Mouse (Mus musculus): ENCODE measurements at regions not wholly inside any gene's neighbourhood (a gene's known extent, or its start where the extent isn't known, plus 50 kb on each side); places are given as distances from the start of the nearest gene placed in this dataset.
A peak's percentile ranks its signal among the peaks of the same experiment; 100 is the strongest.

DNA sequence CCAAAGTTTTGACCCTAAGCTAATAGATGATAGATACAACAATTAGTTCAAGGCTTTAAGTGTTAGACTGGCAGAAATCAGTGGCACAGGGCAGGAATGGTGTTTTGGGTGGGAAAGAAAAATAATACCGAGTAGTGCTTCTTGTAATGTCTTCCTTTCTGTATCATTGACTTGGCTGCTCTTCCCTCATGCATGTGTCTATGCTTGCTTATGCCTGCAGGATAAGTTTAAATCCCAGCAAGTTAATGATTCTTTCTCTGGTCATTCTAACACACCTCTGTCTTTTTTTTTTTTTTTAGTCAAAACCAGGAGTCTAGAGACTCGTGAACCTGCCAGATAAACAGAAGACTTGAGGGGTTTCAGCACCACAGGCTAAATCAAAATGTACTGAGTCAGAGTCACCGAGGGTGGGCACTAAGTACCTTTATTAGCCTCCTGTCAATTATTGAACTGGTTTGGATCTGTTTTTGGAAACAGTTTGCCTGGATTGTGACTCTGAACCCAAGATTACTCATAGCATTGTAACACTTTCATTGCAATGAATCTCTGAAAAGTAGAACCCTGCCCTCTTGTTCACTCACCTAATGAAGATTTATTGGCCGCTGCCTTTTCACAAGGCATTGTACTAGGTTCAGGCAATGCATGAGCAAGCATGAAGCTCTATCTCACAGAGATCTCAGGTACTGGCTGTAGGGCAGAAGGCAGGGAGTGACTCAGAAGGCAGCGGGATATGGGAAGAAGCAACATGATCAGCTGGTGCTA is 374.8 kb upstream of the A1bg start:
- no peak for DNase-seq (ENCODE audit: low read depth, low spot score)

- DNase-seq (ENCODE audit: low read depth, low spot score): no peak
These were observed 371.8 kb upstream of the A1bg start for GRCm38 (mm10) chr15:61294616-61295015.

DNA sequence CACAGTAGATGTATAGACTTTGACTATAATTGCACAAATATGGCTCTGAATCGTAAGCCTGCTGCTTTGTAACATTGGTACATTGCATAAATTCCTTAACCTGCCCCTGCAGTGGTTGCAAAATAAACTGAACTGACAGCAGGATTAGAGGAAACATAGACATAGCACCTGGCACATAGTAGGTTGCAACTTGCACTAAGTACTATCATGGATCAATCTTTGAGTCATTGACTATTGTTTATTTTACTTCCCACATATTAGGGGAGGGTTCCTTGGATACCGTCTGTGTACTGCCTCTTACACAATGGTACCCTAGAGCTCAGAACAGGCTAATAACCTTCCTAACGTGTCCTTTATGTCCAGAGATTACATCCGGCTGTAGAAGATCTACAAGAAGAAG is 371.3 kb upstream of the A1bg start:
- no peak for DNase-seq (ENCODE audit: low read depth, low spot score)

DNA sequence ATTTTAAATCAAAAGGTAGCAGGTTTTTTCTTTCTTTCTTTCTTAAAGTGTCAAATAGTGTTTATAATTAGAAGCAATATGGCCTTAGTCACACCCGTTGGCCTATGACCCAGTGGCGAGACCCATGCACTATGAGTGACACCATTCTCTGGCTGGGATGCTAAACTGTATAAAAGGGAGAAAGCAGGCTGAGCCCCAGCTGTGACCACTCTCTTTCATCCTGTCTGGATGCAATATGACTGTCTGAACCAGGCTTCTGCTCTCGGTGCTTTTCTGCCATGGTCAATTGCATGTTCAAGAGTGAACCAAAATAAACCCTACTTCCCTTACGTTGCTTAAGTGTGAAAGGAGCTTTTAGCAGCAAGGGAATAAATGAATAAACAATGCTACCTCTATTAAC is 346.0 kb upstream of the A1bg start:
- DNase-seq (ENCODE audit: low read depth, low spot score): no peak

- no peak for DNase-seq (ENCODE audit: low read depth, low spot score)
These were observed 336.2 kb upstream of the A1bg start for GRCm38 (mm10) chr15:61259047-61259446.

- no peak for DNase-seq (ENCODE audit: low read depth, low spot score)
These were observed 321.7 kb upstream of the A1bg start for GRCm38 (mm10) chr15:61244511-61244910.

- no peak for DNase-seq (ENCODE audit: low read depth, low spot score)
These were observed 319.4 kb upstream of the A1bg start for GRCm38 (mm10) chr15:61242161-61242681.

GRCm38 (mm10) chr15:61241741-61242140 is 318.9 kb upstream of the A1bg start:
- DNase-seq (ENCODE audit: low read depth, low spot score): no peak

DNA sequence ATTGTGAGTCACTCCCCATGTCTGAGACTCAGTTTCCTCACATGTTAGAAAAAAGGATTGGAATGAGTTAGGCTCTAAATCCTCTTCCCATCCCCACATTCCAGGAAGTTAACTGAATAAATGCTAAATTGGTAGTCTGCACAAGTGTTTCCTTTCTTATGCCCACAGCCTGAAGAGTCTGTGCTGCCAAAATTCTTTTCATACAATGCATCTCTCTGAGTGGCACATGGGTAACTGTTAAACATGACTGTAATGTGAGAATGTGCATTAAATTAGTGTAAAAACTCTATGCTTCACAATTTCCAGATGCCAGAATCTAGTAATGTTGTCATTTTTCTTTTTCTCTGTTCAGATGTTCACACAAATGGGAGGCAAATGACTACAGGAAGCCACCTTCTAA is 317.5 kb upstream of the A1bg start:
- no peak for DNase-seq (ENCODE audit: low read depth, low spot score)

GRCm38 (mm10) chr15:61239414-61239813 is 316.6 kb upstream of the A1bg start:
- no peak for DNase-seq (ENCODE audit: low read depth, low spot score)

DNA sequence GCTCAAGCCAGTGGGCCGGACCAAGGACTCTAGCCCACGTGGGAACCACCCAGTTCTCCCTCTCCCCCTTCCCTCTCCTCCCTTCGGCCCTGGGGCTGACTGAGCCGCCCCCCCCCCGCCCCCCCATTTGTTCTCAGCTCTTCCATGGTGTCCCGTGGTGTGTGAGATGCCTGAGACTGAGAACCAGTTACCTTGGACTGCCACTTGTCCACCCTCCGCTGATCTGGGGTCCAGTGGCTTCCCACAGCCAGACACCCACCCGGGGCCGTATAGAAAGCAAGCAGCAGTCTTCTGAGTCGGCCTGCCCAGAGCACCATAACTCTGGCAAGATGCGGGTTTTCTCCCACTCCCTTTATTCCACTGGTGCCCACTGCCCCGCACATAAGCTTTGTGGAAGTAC is 316.2 kb upstream of the A1bg start:
- no peak for DNase-seq (ENCODE audit: low read depth, low spot score)

DNA sequence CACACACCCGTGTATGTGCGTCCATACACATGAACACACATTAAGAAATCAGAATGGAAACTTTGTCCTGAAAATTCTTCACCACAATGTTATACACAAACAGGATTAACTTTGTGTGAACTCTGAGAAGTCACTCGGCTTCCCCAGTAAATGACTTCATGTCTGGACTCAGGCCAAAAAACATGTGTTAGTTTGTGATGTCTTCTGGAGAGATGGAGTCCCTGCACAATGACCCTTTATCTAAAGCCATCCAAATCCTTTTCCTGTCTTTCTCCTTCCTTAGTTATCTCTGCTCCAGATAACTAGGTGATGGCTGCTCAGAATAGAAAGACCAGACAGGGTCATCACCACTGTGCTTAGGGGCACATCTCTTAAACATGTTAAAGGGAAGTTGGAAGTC is 306.8 kb upstream of the A1bg start:
- no peak for DNase-seq (ENCODE audit: low read depth, low spot score)

GRCm38 (mm10) chr15:61222923-61223322 is 300.1 kb upstream of the A1bg start:
- DNase-seq (ENCODE audit: low read depth, low spot score): no peak

- no peak for DNase-seq (ENCODE audit: low read depth, low spot score)
These were observed 287.3 kb upstream of the A1bg start for GRCm38 (mm10) chr15:61210161-61210560.

GRCm38 (mm10) chr15:61189981-61190380 is 267.2 kb upstream of the A1bg start:
- DNase-seq (ENCODE audit: low read depth, low spot score): no peak

DNA sequence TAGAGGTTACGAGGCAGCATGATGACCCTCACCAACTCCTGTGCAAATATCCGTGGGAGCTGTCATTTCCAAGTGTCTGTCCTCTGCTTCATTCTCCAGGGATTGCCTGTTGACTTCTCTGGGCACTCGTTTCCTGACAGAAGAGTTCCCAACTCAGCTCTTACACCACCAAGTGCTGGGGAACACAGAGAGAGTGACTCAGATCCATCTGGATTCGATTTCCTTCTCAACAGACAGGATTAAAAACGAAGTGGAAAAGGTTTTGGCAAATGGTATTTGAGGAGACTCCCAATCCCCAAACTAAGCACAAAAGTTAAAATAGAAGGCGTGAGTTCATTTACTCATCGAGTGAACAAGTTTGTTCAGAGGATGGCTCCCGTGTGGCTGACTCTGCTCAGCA is 266.7 kb upstream of the A1bg start:
- peak; percentile 20 for DNase-seq (ENCODE audit: low read depth, low spot score)

DNA sequence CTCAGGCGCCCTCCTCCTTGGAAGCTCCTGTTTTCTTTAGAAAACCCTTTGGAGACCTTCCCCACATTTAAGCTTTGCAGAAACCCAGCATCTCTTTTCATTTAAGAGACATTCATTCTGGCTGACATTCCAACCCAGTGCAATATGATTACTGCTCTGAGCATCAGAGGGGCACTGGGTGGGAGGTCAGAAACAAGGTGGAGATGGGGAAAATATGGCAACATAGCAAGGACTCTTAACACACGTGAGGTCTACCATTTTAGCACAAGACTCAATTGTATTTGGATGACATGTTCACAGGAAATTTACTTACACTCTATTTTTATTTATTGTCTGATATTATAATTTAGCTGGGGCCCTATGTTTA is 261.8 kb upstream of the A1bg start:
- no peak for DNase-seq (ENCODE audit: low read depth, low spot score)

DNA sequence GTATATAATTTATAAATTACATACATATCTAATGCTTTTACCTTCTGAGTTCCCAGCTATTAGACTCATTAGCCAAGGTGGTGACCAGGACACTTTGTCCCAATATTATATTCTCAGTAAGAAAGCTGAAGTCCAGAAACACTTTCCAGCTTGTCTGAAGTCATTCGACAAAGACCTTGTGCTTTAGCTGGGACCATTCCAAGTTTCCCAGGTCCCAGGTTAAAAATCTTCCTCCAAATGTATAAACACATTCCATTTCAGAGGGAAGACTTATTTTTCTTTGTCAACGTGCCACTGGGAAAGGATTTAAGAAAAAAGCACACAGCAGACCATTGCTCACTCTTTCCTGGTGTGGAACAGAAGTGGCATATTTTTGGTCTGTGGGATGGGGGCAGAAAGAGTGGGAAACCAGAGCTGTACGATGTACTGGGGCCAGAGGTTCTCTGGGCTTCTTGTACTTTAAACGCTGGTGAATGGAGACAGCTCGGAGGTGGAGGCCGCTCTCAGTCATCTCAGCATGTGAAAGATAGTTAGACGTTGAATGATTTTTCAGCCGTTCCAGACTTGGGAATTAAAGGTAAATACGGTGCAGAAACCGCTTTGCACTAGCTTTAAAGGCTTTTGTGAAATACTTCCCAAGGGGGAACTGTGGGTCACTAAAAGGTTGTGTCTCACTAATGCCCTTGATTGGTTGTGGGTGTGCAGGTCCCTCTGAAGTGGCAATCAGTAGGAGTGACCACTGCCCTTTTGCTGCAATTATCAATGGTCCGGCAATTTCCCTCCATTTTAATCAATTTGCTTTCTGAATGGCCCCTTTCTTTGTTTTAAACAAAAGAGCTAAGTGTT is 261.2 kb upstream of the A1bg start:
- DNase-seq (ENCODE audit: low read depth, low spot score): peak; percentile 12

- no peak for DNase-seq (ENCODE audit: low read depth, low spot score)
These were observed 260.5 kb upstream of the A1bg start for GRCm38 (mm10) chr15:61183291-61183690.

DNA sequence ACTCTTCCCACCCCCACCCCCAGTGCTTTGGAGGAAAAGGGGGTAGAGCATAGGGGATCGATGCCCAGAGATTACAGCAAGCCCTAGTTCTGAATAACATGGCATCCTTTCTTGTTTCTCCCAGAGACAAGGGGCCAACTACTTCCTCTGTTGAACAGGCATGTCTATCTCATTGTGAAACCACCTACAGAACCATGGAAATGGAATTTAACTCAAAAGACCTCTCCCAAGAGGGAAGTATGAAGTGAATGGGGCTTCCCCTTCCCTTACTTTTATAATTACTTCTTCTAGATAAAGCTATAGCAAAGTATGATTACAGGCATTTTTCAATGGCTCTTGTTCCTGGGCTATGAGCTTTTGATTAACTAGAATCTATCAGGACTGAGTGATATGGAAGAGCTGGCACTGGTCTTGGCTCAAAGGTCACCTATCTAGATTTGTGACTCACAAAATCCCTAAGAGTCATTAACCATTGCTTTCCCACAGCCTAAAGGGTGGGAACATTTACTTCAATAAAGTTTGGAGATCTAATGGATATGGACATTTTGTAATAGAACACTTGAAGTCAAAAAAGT is 246.1 kb upstream of the A1bg start:
- DNase-seq (ENCODE audit: low read depth, low spot score): no peak

- DNase-seq (ENCODE audit: low read depth, low spot score): no peak
These were observed 242.2 kb upstream of the A1bg start for GRCm38 (mm10) chr15:61165050-61165449.

- no peak for DNase-seq (ENCODE audit: low read depth, low spot score)
These were observed 238.6 kb upstream of the A1bg start for GRCm38 (mm10) chr15:61161397-61161796.

GRCm38 (mm10) chr15:61160666-61161065 is 237.9 kb upstream of the A1bg start:
- DNase-seq (ENCODE audit: low read depth, low spot score): no peak

Data from forelimb bud, embryonic 11.5 days (tissue).